Mouse (Mus musculus) cerebellum, adult 2 months (tissue): ENCODE data around the gene Nsun2.

Experiments
- CTCF ChIP-seq: fragments of 200-500 bp; IDR thresholded peaks from 2 replicates; pipeline ENCODE4 v1.5.1; 2011; ENCODE audit warnings: low read depth, mild to moderate bottlenecking, control low read depth, low read length, moderate library complexity, borderline replicate concordance; ENCODE audit not compliant: insufficient read depth
- POLR2A ChIP-seq: fragments of 200-500 bp; IDR thresholded peaks from 2 replicates; pipeline ENCODE4 v1.6.1; 2011; ENCODE audit warnings: low read length, control low read depth, borderline replicate concordance; ENCODE audit not compliant: insufficient read depth

- TF ChIP-seq POLR2A (no peak), CTCF (no peak)
These were observed 2.1 kb upstream of the Nsun2 start for GRCm38 (mm10) chr13:69531431-69531830.
